Mouse (Mus musculus) left cerebral cortex, postnatal 36 days (tissue): ENCODE data around the gene Pcbd1. TPM values are rescaled to one million over a fixed set of nuclear protein-coding genes. Genes with fewer than 3 reads are reported as not detected.
"Not testable (repeated sequence)": the region's sequence is repeated elsewhere in the genome, so short reads cannot be mapped to it uniquely, and the experiment has no call there.

ENCODE experiments used
- DNase-seq, 2 experiments: peaks; one replicate each; pipeline ENCODE4 v3.0.0; 2021 to 2022; ENCODE audit warnings: low spot score in 2 of 2, mixed read lengths in 1 of 2
- intact Hi-C: fragments of 180-260 bp; cut with DNase I; formaldehyde crosslinking; loops from one replicate; pipeline ENCODE4 v1.15.1; 2025
- microRNA-seq: library from miRNA; unstranded; fragments of <30 nt; microRNA quantifications from one replicate; pipeline ENCODE4 v1.2.0, GENCODE M21; 2022
- total RNA-seq, 2 experiments: library from RNA; stranded (reverse); gene quantifications; 2 replicates each; pipeline ENCODE4 v1.2.3; 2021

Gene Pcbd1
- total RNA-seq, 2 experiments from 2014 or later: 7.3 to 9.6 TPM

- intact Hi-C loops: no loop called here
- no peak for DNase-seq
Observed at GRCm38 (mm10) chr10:61086502-61086901, 2.6 kb upstream of the Pcbd1 start.

GRCm38 (mm10) chr10:61088468-61088867 lies 663 bp upstream of the Pcbd1 start:
- intact Hi-C loops: no loop called here

DNA sequence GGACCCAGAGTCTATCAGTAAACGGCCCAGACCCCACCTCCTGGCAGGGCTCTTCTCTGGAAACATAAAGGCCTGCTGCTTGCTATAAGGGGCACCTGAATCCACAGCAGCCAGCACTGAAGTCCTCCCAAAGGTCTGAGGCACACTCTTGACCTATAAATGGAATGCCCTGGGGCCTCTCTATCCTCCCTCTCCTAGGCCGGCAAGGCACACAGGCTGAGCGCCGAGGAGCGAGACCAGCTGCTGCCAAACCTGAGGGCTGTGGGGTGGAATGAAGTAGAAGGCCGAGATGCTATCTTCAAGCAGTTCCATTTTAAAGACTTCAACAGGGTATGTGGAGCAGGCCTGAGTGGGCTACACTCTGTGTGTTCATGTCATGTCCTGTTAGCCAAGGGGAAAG lies 2.7 kb downstream of the Pcbd1 start:
- intact Hi-C loops: no loop called here
- no peak for DNase-seq

More at GRCm38 (mm10) chr10:61088468-61088867, 663 bp upstream of the Pcbd1 start:
- no peak for DNase-seq

DNA sequence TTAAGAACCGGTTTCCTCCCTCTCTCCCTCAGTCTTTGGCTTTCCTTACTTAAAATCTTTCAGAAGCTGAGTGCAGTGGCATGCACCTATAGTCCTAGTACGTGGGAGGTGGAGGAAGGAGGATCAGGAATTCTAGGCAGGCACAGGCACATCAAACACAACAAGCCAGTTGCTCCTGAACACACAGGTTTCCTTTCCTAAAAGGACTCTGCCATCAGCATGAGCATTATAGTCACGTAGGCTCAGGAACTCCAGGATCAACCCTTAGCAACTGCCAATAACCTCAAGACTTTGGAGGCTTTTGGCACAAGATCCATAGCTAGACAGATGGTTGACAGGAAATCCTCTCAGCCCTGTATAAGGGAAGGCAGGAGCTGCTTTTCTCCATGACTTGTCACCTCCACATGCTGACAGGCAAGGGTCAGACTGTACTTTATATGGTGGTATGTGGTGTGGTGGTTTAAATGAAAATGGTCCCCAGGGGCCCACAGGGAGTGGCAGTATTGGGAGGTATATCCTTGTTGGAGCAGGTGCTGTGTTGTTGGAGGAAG lies 14.5 kb downstream of the Pcbd1 start:
- intact Hi-C loops: no loop called here

GRCm38 (mm10) chr10:61114246-61114720 lies 25.2 kb downstream of the Pcbd1 start:
- intact Hi-C loops: no loop called here

More for the DNA sequence above, 14.5 kb downstream of the Pcbd1 start:
- no peak for DNase-seq

GRCm38 (mm10) chr10:61121732-61122131 lies 32.6 kb downstream of the Pcbd1 start:
- DNase-seq, intact Hi-C loops: not testable (repeated sequence)

More at GRCm38 (mm10) chr10:61114246-61114720, 25.2 kb downstream of the Pcbd1 start:
- no peak for DNase-seq

- intact Hi-C loops: no loop called here
- DNase-seq: no peak
Observed at GRCm38 (mm10) chr10:61123276-61123913, 34.3 kb downstream of the Pcbd1 start.

DNA sequence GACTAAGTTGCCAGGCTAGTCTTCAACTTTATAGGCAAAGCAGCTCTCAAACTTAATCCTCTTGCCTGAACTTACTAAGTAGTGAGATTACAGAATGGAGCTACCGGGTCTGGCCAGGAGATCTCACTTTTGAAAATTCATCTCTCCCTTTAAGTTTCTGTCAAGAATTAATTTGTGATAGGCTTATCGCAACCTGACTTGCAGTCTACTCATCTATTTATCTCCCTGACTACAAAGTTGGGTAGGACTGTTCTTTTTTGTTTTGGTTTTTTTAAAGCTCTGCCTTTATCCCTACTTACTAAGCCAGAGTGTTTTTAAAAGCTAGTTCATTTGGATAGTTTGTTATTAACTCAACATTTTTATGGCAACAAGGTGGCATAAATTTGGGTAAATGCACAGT lies 35.3 kb downstream of the Pcbd1 start:
- intact Hi-C loops: no loop called here
- no peak for DNase-seq

DNA sequence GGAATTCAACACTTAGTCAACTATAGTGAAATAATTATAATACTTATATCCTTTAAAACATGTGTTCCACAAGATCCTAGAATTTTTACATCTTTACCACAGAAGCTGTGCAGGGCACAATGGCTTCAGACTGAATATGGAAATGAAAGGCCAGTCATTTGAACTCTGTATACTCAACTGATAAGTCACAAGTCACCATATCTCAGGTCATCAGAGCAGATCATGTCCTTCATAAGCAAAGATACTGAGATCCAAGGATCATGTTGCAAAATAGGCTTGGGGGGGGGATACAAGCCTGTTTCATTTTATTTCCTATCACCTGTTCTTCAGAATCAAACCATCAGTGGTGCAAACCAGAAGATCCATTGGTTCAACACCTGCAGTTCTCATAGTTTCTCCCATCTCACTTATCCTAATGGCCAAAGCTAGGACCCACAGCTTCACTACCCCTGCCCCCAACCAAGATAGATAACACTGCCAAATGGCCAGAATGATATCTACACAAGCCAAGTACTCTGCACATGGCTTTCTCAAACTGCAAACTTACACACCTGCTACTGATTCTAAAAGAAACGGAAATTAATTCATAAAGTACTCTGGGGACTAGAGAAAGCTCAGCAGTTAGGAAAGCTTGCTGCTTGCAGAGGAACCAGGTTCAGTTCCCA lies 39.7 kb downstream of the Pcbd1 start:
- intact Hi-C loops: no loop called here
- DNase-seq: no peak

GRCm38 (mm10) chr10:61130959-61131358 lies 41.8 kb downstream of the Pcbd1 start:
- intact Hi-C loops: no loop called here
- DNase-seq: no peak

DNA sequence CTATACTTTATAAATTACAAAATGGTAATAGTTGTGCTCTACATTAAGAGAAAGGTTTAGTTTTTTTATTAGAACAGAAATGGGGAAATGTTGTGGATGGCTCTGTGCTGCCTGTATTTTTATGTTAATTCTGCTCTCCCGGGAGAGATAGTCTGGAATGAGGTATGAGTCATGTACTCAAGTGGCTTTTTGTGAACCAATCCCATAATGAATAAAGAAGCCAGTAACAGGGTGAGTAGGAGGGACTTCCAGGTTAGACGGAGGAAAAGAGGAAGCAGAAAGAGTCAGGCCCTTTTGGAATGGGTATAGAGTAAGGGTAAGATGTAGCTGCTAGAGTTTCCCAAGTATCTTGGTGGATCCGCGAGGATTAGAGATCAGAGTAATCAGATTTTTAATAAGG lies 44.9 kb downstream of the Pcbd1 start:
- intact Hi-C loops: no loop called here

GRCm38 (mm10) chr10:61135226-61135839 lies 46.2 kb downstream of the Pcbd1 start:
- intact Hi-C loops: no loop called here
- no peak for DNase-seq

More for the DNA sequence above, 44.9 kb downstream of the Pcbd1 start:
- DNase-seq: no peak

GRCm38 (mm10) chr10:61137567-61137966 lies 48.4 kb downstream of the Pcbd1 start:
- intact Hi-C loops: no loop called here
- DNase-seq: no peak

- intact Hi-C loops: no loop called here
Observed at GRCm38 (mm10) chr10:61143343-61143742, 54.2 kb downstream of the Pcbd1 start.

More at GRCm38 (mm10) chr10:61143343-61143742, 54.2 kb downstream of the Pcbd1 start:
- no peak for DNase-seq

Small RNA genes within 50 kb of the gene (microRNA-seq; reads per million reads assigned to microRNA genes)
- not detected for gene Gm44308

Other genes starting within 250 kb of the Pcbd1 start
- 10 to 100 TPM; 21.5 to 26.4 TPM for gene Sgpl1, start 58.4 kb downstream of the Pcbd1 start, total RNA-seq
- 1 to 10 TPM in 1 of 2 experiments, under 1 TPM in 1; 0.57 to 1.0 TPM for gene Tbata, start 82.6 kb downstream of the Pcbd1 start, total RNA-seq
- under 1 TPM; 0.20 to 0.41 TPM for gene Adamts14, start 184.1 kb downstream of the Pcbd1 start, total RNA-seq
- gene Prf1, start 208.5 kb downstream of the Pcbd1 start, total RNA-seq: not detected